Mouse (Mus musculus) adrenal gland, postnatal 25 days (tissue): ENCODE measurements around the gene Washc4. TPM values are rescaled to one million over a fixed set of nuclear protein-coding genes. Genes with fewer than 3 reads are reported as not detected.
"Not testable (repeated sequence)": the region's sequence is repeated elsewhere in the genome, so short reads cannot be mapped to it uniquely, and the experiment has no call there.

Experiments
- DNase-seq: peaks from one replicate; pipeline ENCODE4 v3.0.0; 2021; ENCODE audit warnings: mixed read lengths
- long read RNA-seq: library from polyadenylated mRNA; stranded (forward); transcript quantifications from one replicate; pipeline ENCODE4 v2.0.0, GENCODE M21; 2021
- total RNA-seq: library from RNA; stranded (reverse); gene quantifications from 2 replicates; pipeline ENCODE4 v1.2.3, GENCODE M21; 2021

The Washc4 gene
- total RNA-seq, result 26.5 and 29.9 TPM in 2 replicates
- long read RNA-seq, full-length matches to known transcripts, result 1 of 23 reads
- long read RNA-seq, partial matches to known transcripts, result 19 of 23 reads
- long read RNA-seq, other reads (novel, unspliced or antisense), result 3 of 23 reads

- DNase-seq, result peak; percentile 98
Measured at GRCm38 (mm10) chr10:83543439-83544102, at the start of gene Washc4. Gene Washc4 (plus strand): TSS chr10:83543752.

GRCm38 (mm10) chr10:83497321-83497720 is 46.2 kb upstream of the Washc4 start:
- no peak for DNase-seq

GRCm38 (mm10) chr10:83508962-83509660 is 34.4 kb upstream of the Washc4 start:
- DNase-seq, result no peak

GRCm38 (mm10) chr10:83511304-83511703 is 32.2 kb upstream of the Washc4 start:
- no peak for DNase-seq

GRCm38 (mm10) chr10:83513736-83514135 is 29.8 kb upstream of the Washc4 start:
- no peak for DNase-seq

- no peak for DNase-seq
Measured at GRCm38 (mm10) chr10:83520990-83521389, 22.6 kb upstream of the Washc4 start.

- DNase-seq, result not testable (repeated sequence)
Measured at GRCm38 (mm10) chr10:83524238-83524637, 19.3 kb upstream of the Washc4 start.

- no peak for DNase-seq
Measured at GRCm38 (mm10) chr10:83530384-83530967, 13.1 kb upstream of the Washc4 start.

- peak; percentile 70 for DNase-seq
Measured at GRCm38 (mm10) chr10:83533258-83533909, 10.2 kb upstream of the Washc4 start.

- DNase-seq, result peak; percentile 83
Measured at GRCm38 (mm10) chr10:83533910-83534283, 9.7 kb upstream of the Washc4 start, which contains the start of gene Aldh1l2. Gene Aldh1l2 (minus strand): TSS chr10:83534140.

- DNase-seq, result no peak
Measured at GRCm38 (mm10) chr10:83536436-83536835, 7.1 kb upstream of the Washc4 start.

- DNase-seq, result no peak
Measured at GRCm38 (mm10) chr10:83539311-83539980, 4.1 kb upstream of the Washc4 start.

GRCm38 (mm10) chr10:83540092-83540491 is 3.5 kb upstream of the Washc4 start:
- DNase-seq, result no peak

GRCm38 (mm10) chr10:83542241-83542640 is 1.3 kb upstream of the Washc4 start:
- DNase-seq, result no peak

- DNase-seq, result no peak
Measured at GRCm38 (mm10) chr10:83544103-83544479, 539 bp downstream of the Washc4 start.

GRCm38 (mm10) chr10:83545341-83545740 is 1.8 kb downstream of the Washc4 start:
- no peak for DNase-seq

GRCm38 (mm10) chr10:83563005-83563404 is 19.5 kb downstream of the Washc4 start:
- no peak for DNase-seq

- DNase-seq, result no peak
Measured at GRCm38 (mm10) chr10:83565449-83566441, 22.2 kb downstream of the Washc4 start.

GRCm38 (mm10) chr10:83590801-83591200 is 47.2 kb downstream of the Washc4 start:
- DNase-seq, result no peak

- DNase-seq, result no peak
Measured at GRCm38 (mm10) chr10:83592616-83593015, 49.1 kb downstream of the Washc4 start.

- DNase-seq, result no peak
Measured at GRCm38 (mm10) chr10:83594526-83594925, 51.0 kb downstream of the Washc4 start.
